Mouse (Mus musculus) kidney, adult 8-10 months (tissue): ENCODE data around the gene Slc6a19.

Source experiments
- DNase-seq, 2 experiments: peaks; one replicate each; pipeline ENCODE4 v3.0.0; 2022

Gene Slc6a19

DNA sequence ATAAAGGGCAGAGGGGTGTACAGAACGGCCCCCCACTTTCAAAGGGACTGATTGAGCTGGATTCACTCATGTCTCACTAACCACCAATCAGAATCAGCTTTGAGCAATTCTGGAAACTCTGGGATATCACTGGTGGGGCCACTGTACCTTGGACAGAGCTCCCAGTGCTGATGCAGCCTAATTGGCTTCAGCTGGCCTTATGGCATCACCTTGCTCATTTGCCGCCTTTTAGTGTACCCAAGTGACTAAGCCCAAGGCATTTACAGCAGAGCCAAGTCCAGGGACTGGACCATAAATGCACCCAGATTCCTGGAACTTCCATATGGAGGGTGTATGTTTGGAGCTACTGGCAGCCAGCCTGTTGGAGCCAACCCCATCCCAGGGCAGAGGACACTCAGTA is 45.7 kb downstream of the Slc6a19 start:
- no peak for DNase-seq

- DNase-seq = no peak
Observed at GRCm38 (mm10) chr13:73654976-73655375, 49.7 kb downstream of the Slc6a19 start.

- peak in 1 of 2 experiments; percentile 58 for DNase-seq
Observed at GRCm38 (mm10) chr13:73653266-73653665, 51.4 kb downstream of the Slc6a19 start.

GRCm38 (mm10) chr13:73646397-73647087 is 58.1 kb downstream of the Slc6a19 start:
- DNase-seq = peak; percentile 67 to 71

DNA sequence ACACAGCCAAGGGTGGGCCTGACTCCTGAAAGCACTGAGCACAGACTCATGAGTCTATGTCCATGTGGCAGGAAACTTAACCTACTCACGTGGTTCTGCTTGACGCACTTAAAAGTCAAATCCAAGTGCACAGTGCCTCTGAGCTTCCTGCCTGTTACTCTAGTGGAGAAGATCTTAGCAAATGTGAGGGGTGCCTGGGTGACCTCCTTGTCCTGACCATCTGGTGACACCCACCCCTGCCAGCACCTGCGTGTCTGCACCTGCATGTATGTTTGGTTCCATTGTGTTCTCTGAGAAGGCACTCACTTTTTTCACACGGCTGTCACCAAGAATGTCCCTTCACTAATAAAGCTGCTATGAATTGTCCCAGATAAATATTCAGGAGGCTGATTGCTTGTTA is 63.4 kb downstream of the Slc6a19 start:
- no peak for DNase-seq

- no peak for DNase-seq
Observed at GRCm38 (mm10) chr13:73637826-73638225, 66.8 kb downstream of the Slc6a19 start.

DNA sequence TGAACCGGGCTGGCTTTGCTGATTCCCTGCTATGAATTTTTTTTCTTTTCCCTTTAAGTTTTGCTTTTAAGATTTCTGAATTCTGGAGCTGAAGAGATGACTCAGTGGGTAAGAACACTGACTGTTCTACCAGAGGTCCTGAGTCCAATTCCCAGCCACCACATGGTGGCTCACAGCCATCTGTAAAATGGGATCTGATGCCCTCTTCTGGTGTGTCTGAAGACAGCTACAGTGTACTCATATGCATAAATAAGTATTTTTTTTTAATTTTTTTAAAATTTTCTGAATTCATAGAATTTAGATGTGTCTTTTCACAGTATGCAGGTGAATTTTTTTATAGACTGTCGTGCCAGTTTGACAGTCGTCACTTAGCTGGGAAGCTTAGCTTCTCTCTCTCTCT is 72.8 kb downstream of the Slc6a19 start:
- DNase-seq = no peak
